Mouse (Mus musculus) intestine, embryonic 14.5 days (tissue): Measurements from ENCODE around the gene Fam71b. TPM values are rescaled to one million over a fixed set of nuclear protein-coding genes. Genes with fewer than 3 reads are reported as not detected.

Experiments used
- ATAC-seq: fragments of 200-750 bp; cut with Nextera tagmentation; replicated peaks from 2 replicates; pipeline ENCODE4 v1.8.0; 2017; ENCODE audit warnings: low read depth, moderate number of reproducible peaks, moderate TSS enrichment, moderate library complexity; ENCODE audit not compliant: low FRiP score, low TSS enrichment
- DNase-seq: peaks from one replicate; pipeline ENCODE4 v3.0.0-alpha.2; 2018; ENCODE audit warnings: low spot score
- H3K27ac ChIP-seq: fragments of 300-500 bp; sonication (generic); 2 replicates; pipeline ENCODE4 v1.5.1; 2014; ENCODE audit warnings: low read depth, mild to moderate bottlenecking, control low read depth
- H3K27me3 ChIP-seq: fragments of 300-500 bp; sonication (generic); replicated peaks from 2 replicates; pipeline ENCODE4 v1.6.1; 2014; ENCODE audit warnings: low read length, control low read depth; ENCODE audit not compliant: control insufficient read depth, insufficient read depth
- H3K36me3 ChIP-seq: fragments of 300-500 bp; sonication (generic); 2 replicates; pipeline ENCODE4 v1.6.1; 2014; ENCODE audit warnings: low read length, control low read depth; ENCODE audit not compliant: control insufficient read depth, insufficient read depth
- H3K4me1 ChIP-seq: fragments of 300-500 bp; sonication (generic); replicated peaks from 2 replicates; pipeline ENCODE4 v1.6.1; 2014; ENCODE audit warnings: low read length, control low read depth, mixed read lengths; ENCODE audit not compliant: control insufficient read depth, insufficient read depth
- H3K4me2 ChIP-seq: fragments of 300-500 bp; sonication (generic); 2 replicates; pipeline ENCODE4 v1.6.1; 2014; ENCODE audit warnings: low read length
- H3K4me3 ChIP-seq: fragments of 300-500 bp; sonication (generic); 2 replicates; pipeline ENCODE4 v1.5.1; 2014; ENCODE audit warnings: low read depth, low read length, control low read depth, mixed read lengths
- H3K9ac ChIP-seq: fragments of 300-500 bp; sonication (generic); 2 replicates; pipeline ENCODE4 v1.6.1; 2014; ENCODE audit warnings: mild to moderate bottlenecking, low read length
- H3K9me3 ChIP-seq: fragments of 300-500 bp; sonication (generic); 2 replicates; pipeline ENCODE4 v1.6.1; 2016; ENCODE audit warnings: low read length, control low read depth; ENCODE audit not compliant: control insufficient read depth
- WGBS: fragments of 180-500 bp; shearing (Covaris S2); extraction: QIAGEN DNeasy Blood & Tissue Kit; methylation state at CpG from one replicate; pipeline ENCODE4 v1.1.7; 2014; 5-methylcytosine and 5-hydroxymethylcytosine counted together
- polyA plus RNA-seq: library from polyadenylated mRNA; unstranded; fragments of >200 nt; fragmentation: Nextera tagmentation; extraction: Ambion mirVana; gene quantifications from 2 replicates; pipeline ENCODE4 v1.2.1, GENCODE M21; 2014

Gene Fam71b
- polyA plus RNA-seq, 1 experiment from 2014 or later = not detected

DNA sequence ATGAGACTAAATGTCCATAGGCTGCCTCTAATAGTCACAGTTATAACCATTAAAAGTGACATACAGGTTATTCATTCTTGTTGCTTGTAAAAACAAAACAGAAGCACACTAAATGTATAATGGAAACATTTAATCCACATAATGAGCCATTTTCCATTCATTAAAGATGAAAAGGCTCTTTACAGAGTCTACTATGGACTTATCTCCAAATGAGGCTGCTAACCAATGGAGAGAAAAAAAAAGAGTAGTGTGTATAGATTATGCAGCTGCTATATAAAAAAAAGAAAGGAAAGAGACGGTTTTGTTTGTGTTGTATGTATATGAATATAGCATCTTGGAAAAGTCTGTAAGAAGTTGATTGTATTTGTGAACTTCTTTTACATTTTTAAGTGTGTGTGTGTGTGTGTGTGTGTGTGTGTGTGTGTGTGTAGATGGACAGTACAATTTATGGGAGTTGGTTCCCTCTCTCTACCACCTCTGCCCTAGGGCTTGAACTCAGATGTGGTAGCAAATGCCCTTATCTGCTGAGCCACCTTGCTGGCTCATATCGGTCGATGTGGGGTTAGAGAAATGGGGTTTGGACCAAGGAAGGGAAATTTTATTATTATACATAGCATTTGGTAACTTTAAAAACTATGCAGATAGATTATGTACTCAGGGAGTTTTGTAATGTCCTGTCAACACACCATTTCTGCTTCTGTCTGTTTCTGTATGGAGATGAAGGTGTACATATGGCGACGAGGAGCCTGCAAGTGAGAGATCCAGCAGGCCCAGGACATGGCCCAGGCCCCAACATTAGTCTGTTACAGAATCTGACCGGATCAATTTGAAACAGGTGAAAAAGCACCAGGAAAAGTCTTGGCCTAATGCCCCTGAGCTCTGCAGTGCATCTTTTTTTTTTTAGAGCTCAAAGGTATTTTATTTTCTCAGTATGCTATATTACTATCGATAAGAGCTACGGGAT lies 18.3 kb upstream of the Fam71b start:
- no peak for ATAC-seq
- H3K36me3 ChIP-seq = no peaks in the 10 kb centered on the region

DNA sequence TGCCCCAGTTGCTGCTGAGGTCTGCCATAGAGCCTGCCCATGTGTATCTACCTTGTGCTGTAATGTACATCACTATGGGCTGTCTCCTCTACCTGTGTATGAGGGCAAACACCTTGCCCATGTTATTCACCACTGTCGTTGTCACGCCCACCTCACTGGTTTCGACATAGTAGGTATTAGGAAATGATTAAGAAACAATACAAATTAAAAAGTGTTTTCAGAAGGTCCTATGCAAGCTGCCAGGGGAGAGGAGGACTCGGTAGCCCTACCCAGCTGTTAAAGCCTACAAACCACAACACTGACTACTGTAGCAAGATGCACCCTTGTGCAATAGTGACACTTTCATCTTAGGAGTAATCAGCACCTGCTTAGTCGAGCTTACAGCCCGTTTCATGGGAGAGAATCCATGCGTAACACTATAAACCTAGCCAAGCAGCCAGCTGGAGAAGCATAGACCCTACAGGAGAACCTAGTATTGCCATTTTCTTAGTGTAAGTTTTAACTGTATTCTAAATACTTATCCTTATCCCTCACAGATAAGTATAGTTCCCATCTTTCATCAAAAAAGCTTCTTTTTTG lies 16.2 kb upstream of the Fam71b start:
- Histone ChIP-seq H3K36me3 (no peaks in the 10 kb centered on the region), H3K9me3 (no peaks in the 10 kb centered on the region), H3K4me3 (no peak overlapping the region), H3K4me1 (no peaks in the 10 kb centered on the region), H3K27ac (no peak overlapping the region), H3K9ac (no peak overlapping the region), H3K27me3 (no peaks in the 10 kb centered on the region), H3K4me2 (no peak overlapping the region)
- WGBS = 87% methylated on average over 7 of the region's 7 CpGs
- ATAC-seq (no peak), DNase-seq (no peak)

More for the DNA sequence above, 18.3 kb upstream of the Fam71b start:
- Histone ChIP-seq H3K9me3 (no peaks in the 10 kb centered on the region), H3K27ac (no peak overlapping the region), H3K27me3 (no peaks in the 10 kb centered on the region), H3K9ac (no peak overlapping the region), H3K4me1 (no peaks in the 10 kb centered on the region), H3K4me3 (no peak overlapping the region), H3K4me2 (no peak overlapping the region)
- 86% methylated on average over 8 of the region's 8 CpGs for WGBS
- no peak for DNase-seq

DNA sequence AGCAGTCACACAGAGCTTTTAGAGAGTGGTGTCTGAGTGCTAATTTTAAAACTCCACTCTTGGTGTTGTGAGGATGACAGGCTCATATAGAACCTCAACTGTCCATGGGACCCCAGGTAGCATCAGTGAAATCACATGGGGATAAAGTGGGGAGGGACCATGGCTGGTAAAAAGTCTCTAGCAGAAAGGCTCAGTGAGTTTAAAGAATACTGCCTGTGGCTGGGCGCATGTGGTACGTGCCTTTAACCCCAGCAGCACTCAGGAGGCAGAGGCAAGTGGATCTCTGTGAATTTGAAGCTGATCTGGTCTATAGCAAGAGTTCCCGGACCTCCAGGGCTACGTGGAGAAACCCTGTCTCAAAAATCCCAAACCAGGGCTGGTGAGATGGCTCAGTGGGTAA lies 13.9 kb upstream of the Fam71b start:
- 88% methylated on average over 4 of the region's 4 CpGs for WGBS
- DNase-seq (no peak), ATAC-seq (no peak)
- no peak overlapping the region for H3K4me2 ChIP-seq
- no peaks in the 10 kb centered on the region for H3K27me3 ChIP-seq
- H3K4me3 ChIP-seq = no peak overlapping the region
- no peaks in the 10 kb centered on the region for H3K4me1 ChIP-seq
- H3K9ac ChIP-seq = no peak overlapping the region
- H3K36me3 ChIP-seq = no peaks in the 10 kb centered on the region
- H3K9me3 ChIP-seq = no peaks in the 10 kb centered on the region
- no peak overlapping the region for H3K27ac ChIP-seq

DNA sequence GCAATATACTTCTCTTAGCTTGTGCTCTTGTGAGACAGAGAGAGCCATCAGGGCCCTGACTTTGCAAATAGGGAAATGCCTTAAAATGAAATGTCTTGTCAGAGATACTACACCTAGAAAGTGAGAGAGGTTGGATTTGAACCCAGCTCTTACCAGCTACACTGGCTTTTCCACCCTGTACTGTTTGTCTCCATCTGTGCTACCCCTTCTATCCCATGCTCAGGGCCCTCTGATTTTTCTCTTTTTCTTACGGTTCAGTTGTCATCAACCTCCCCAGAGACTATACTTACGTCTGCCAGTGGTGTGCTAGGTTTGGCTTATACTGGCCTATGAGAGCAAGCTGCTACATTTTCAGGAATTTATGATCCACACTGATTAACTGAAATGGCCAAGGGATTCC lies 11.4 kb upstream of the Fam71b start:
- 88% methylated on average over 2 of the region's 2 CpGs for WGBS
- H3K27ac ChIP-seq = no peak overlapping the region
- no peak overlapping the region for H3K4me2 ChIP-seq
- H3K9ac ChIP-seq = no peak overlapping the region
- H3K27me3 ChIP-seq = no peaks in the 10 kb centered on the region
- H3K9me3 ChIP-seq = no peaks in the 10 kb centered on the region
- no peak overlapping the region for H3K4me3 ChIP-seq
- no peaks in the 10 kb centered on the region for H3K4me1 ChIP-seq
- no peaks in the 10 kb centered on the region for H3K36me3 ChIP-seq
- DNase-seq (no peak), ATAC-seq (no peak)

DNA sequence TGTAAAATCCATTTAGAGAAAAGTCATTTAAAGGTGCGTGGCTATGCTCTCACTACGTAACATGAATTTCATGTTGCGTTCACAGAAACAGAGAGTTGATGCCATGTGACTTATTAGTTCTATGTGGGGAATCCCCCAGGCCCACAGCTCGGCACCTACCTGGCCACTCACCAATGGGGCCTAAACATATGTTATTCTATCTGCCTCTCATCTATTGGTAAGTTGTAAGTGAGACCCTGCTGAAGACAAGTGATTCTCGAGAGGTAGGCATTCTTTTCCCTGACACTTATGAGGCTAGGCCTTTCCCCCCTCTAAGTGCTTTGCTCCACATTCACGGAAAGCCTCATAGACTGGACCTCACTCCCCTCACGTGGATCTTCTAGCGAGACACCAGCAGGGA lies 9.8 kb upstream of the Fam71b start:
- DNase-seq (no peak), ATAC-seq (no peak)
- no peak overlapping the region for H3K4me3 ChIP-seq
- H3K27me3 ChIP-seq = no peaks in the 10 kb centered on the region
- H3K9me3 ChIP-seq = no peaks in the 10 kb centered on the region
- H3K4me2 ChIP-seq = no peak overlapping the region
- 80% methylated on average over 8 of the region's 8 CpGs for WGBS
- no peak overlapping the region for H3K27ac ChIP-seq
- no peak overlapping the region for H3K9ac ChIP-seq
- no peaks in the 10 kb centered on the region for H3K36me3 ChIP-seq
- H3K4me1 ChIP-seq = no peaks in the 10 kb centered on the region

DNA sequence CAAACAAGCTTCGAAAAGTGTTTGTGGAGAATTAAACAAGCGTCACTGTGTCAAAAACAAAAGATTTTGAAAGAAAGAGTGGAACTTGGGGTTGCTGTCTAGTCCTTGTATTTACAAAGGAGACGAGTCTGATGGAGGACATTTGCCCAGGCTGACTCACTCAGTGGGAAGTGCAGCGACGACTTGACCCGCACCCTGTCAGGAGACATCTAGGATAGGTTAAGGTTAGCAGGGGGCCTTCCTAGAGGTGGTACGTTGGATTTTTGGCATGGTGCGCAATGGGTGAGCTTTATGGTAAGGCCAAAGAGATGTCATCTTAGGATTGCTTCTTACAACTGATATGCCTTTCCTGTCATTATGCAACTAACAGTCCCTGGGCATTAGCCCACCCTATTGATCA lies 9.3 kb upstream of the Fam71b start:
- WGBS = 86% methylated on average over 8 of the region's 8 CpGs
- no peaks in the 10 kb centered on the region for H3K9me3 ChIP-seq
- no peak overlapping the region for H3K27ac ChIP-seq
- no peak overlapping the region for H3K9ac ChIP-seq
- DNase-seq (no peak), ATAC-seq (no peak)
- H3K4me1 ChIP-seq = no peaks in the 10 kb centered on the region
- no peak overlapping the region for H3K4me2 ChIP-seq
- no peaks in the 10 kb centered on the region for H3K36me3 ChIP-seq
- H3K4me3 ChIP-seq = no peak overlapping the region
- H3K27me3 ChIP-seq = no peaks in the 10 kb centered on the region

DNA sequence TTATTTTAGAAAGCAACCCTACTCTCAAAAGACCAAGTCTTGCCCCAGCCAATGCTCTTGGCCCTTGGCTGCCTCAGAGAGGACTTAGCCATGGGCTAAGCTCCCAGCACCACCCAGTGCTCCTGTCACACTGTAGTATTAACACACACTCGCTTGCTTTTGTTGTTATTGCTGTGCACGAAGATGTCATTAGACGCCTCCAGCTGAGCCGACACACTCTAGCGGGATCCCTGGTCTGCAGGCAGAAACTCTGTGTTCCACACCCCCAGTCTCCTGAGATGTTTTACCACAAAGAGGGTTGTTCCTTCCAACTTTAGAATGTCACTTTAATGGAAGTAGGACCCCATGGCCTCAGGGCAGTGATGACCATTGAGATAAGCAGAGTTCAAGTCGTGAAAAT lies 7.9 kb upstream of the Fam71b start:
- 78% methylated on average over 6 of the region's 6 CpGs for WGBS
- Histone ChIP-seq H3K27me3 (no peaks in the 10 kb centered on the region), H3K9me3 (no peaks in the 10 kb centered on the region), H3K36me3 (no peaks in the 10 kb centered on the region), H3K4me3 (no peak overlapping the region), H3K4me2 (no peak overlapping the region), H3K9ac (no peak overlapping the region), H3K27ac (no peak overlapping the region), H3K4me1 (no peaks in the 10 kb centered on the region)
- ATAC-seq = no peak
- DNase-seq = no peak

DNA sequence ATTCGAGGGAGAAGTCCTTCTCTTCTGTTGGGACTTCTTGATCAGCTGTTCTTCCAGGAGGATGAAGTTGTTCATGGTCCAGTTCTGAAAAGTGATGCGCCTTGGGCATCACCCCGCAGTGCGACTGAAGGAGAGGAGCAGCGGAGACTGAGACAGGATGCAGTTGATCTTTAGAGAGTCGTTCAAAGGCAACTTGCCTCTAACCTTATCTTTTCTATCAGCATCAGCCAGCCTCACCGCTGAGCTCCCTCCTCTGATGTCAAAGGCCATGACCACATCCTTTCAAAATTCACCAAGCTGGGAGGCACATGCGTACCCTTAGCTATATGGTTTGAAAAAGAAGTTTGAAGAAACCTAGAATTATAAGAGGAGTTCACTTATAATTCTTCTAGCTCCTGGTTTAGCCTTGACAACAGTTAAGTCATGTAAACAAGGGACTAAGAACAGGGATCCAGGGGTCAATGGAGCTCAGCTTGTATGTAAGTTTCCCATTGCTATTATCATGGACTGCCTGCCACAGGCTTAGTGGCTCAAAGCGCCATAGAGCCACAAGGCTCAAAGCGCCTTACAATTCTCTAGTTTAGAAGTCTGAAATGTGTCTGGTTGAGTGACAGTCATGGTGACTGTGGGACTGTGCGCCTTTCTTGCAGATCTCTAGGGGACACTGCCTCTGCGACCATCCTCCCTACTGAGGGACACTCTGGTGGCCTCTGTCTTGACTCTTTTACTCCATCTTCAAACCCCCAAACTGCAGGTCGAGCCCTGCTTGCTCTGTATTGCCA lies 6.8 kb upstream of the Fam71b start, which contains the start of gene Itk:
Gene Itk (minus strand): TSS at position 180 of the 782 bp plus-strand sequence.
- ATAC-seq (no peak), DNase-seq (no peak)
- Histone ChIP-seq H3K36me3 (no peaks in the 10 kb centered on the region), H3K27me3 (no peaks in the 10 kb centered on the region), H3K4me2 (no peak within 1 kb of the TSS), H3K4me1 (no peaks in the 10 kb centered on the region), H3K9me3 (no peaks in the 10 kb centered on the region), H3K9ac (no peak within 1 kb of the TSS), H3K4me3 (no peak within 1 kb of the TSS), H3K27ac (no peak within 1 kb of the TSS)
- WGBS = 78% methylated on average over 13 of the region's 13 CpGs
